Mouse (Mus musculus) forebrain, embryonic 10.5 days (tissue): ENCODE measurements around the gene Cog1. TPM values are rescaled to one million over a fixed set of nuclear protein-coding genes. Genes with fewer than 3 reads are reported as not detected.

Experiments used
- DNase-seq: peaks from one replicate; pipeline ENCODE4 v3.0.0-alpha.2; 2017; ENCODE audit warnings: low spot score; ENCODE audit errors: extremely low spot score
- H3K27ac ChIP-seq: fragments of 300-500 bp; sonication (generic); 2 replicates; pipeline ENCODE4 v1.5.1; 2016; ENCODE audit warnings: mild to moderate bottlenecking
- H3K27me3 ChIP-seq: fragments of 300-500 bp; sonication (generic); 2 replicates; pipeline ENCODE4 v1.6.1; 2016; ENCODE audit warnings: mild to moderate bottlenecking; ENCODE audit not compliant: poor library complexity, severe bottlenecking
- H3K36me3 ChIP-seq: fragments of 300-500 bp; sonication (generic); replicated peaks from 2 replicates; pipeline ENCODE4 v1.6.1; 2016; ENCODE audit warnings: mild to moderate bottlenecking, moderate library complexity
- H3K4me1 ChIP-seq: fragments of 300-500 bp; sonication (generic); 2 replicates; pipeline ENCODE4 v1.6.1; 2016
- H3K4me3 ChIP-seq: fragments of 300-500 bp; sonication (generic); 2 replicates; pipeline ENCODE4 v1.5.1; 2016; ENCODE audit warnings: mild to moderate bottlenecking, moderate library complexity
- H3K9me3 ChIP-seq: fragments of 300-500 bp; sonication (generic); 2 replicates; pipeline ENCODE4 v1.6.1; 2016; ENCODE audit warnings: mild to moderate bottlenecking, moderate library complexity
- WGBS: fragments of 180-500 bp; shearing (Covaris S2); methylation state at CpG from one replicate; pipeline ENCODE4 v1.1.7; 2016; 5-methylcytosine and 5-hydroxymethylcytosine counted together
- polyA plus RNA-seq: library from polyadenylated mRNA; unstranded; fragments of >200 nt; fragmentation: Nextera tagmentation; extraction: Ambion mirVana; gene quantifications from 2 replicates; pipeline ENCODE4 v1.2.1, GENCODE M21; 2016

Cog1 gene
- polyA plus RNA-seq, 1 experiment from 2014 or later = 24.4 TPM

- Histone ChIP-seq H3K4me1 (peaks cover 22% of the 10 kb centered on the region), H3K27me3 (peaks cover 15% of the 10 kb centered on the region), H3K4me3 (no peak overlapping the region), H3K9me3 (0 out of 2 replicates have a peak, but pooled peaks cover 3% of the 10 kb centered on the region), H3K27ac (no peak overlapping the region), H3K36me3 (no peaks in the 10 kb centered on the region)
- DNase-seq = no peak
- 71% methylated on average over 3 of the region's 3 CpGs for WGBS
Observed at GRCm38 (mm10) chr11:113645181-113645580, 3.8 kb upstream of the Cog1 start.

DNA sequence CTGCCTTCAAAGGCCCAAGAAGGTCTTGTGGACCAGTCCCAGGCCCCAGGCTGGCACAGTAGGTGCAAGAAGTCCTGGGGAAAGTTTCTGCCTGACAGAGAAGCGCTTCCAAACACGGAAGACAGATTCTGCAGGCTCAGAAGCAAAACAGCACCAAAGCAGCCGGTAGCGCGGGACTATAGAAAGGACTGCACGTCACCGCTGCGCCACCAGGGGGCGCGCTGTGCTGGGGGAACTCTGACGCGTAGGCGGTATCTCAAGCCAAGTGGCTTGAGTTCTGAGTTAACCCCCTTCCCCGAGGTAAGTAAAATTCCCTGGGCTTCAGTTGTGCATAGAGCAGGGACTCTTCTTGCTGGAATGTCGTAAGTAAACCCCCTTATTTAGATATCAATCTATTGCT is 817 bp upstream of the Cog1 start:
- H3K4me3 ChIP-seq = peak overlapping the region; percentile 31; the same call in 1 of the 2 replicates
- peak; percentile 84 for DNase-seq
- 0 out of 2 replicates have a peak, but pooled peaks cover 3% of the 10 kb centered on the region for H3K9me3 ChIP-seq
- H3K36me3 ChIP-seq = peaks cover 19% of the 10 kb centered on the region
- H3K27ac ChIP-seq = peak overlapping the region; percentile 70
- peaks cover 15% of the 10 kb centered on the region for H3K27me3 ChIP-seq
- 2% methylated on average over 15 of the region's 15 CpGs for whole genome bisulfite sequencing
- peaks cover 47% of the 10 kb centered on the region for H3K4me1 ChIP-seq

DNA sequence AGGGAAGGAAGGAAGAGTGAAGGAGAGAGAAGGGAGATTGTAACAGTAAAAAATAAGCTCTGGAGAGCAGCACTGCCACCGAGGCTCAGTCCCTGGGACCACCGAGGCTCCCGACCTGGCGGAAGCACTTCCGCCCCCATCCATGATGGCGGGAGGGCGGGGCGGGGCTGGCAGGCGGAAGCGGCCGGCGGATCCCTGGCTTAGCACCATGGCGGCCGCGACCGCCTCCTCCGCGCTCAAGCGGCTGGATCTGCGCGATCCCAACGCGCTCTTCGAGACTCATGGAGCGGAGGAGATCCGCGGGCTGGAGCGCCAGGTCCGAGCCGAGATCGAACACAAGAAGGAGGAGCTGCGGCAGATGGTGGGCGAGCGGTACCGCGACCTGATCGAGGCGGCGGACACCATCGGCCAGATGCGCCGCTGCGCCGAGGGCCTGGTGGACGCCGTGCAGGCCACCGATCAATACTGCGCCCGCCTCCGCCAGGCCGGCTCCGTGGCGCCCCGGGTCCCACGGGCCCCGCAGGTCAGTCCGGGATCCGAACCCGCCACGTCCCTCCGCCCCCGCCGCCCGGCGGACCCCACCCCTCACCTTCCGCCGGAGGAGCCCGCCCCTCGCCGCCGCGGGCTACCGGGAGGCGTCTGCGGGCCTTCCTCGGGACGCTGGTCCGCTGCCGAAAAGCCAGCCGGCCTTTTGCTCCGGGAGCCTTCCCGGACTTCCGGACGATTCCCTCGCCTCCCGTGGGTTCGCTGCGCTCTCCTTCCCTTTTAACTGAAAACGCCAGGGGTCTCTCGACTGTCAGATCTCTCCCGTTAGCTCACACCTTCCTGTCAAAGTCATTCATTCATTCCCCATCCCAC is 613 bp downstream of the Cog1 start, which contains the start of gene Slc39a11:
Gene Slc39a11 (minus strand): TSS at position 727 of the 858 bp plus-strand sequence.
- Histone ChIP-seq H3K4me1 (peaks cover 51% of the 10 kb centered on the region), H3K36me3 (peaks cover 33% of the 10 kb centered on the region), H3K27ac (peak within 1 kb of the TSS; percentile 97), H3K4me3 (peak within 1 kb of the TSS; percentile 95), H3K9me3 (0 out of 2 replicates have a peak, but pooled peaks cover 3% of the 10 kb centered on the region), H3K27me3 (peaks cover 15% of the 10 kb centered on the region)
- peak; percentile 84 for DNase-seq
- WGBS = under 1% methylated on average over 91 of the region's 91 CpGs

DNA sequence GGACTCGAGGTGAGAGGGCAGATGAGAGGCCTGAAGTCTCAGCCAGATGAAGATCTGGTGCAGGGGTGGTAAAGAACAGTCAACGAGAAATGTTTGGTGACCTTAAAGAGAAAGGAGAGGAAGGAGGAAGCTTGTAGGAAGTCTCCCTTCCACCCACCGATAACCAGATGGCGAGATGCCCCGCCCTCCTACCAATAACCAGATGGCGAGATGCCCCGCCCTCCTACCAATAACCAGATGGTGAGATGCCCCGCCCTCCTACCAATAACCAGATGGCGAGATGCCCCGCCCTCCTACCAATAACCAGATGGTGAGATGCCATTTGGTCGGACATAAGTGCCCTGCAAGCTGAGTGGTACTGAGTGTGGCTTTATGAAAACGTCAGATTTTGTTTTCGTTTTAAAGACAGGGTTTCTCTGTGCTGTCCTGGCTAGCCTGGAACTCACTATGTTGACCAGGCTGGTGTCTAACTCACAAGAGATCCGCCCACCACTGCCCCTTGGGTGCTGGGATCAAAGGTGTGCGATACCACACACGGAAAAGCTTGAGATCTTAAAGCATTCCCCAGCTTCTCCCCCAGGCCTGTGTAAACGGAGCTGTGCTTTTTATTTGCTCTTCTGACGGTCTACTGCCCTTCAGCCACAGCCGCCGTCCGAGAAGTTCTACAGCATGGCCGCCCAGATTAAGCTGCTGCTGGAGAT is 2.4 kb downstream of the Cog1 start:
- peaks cover 51% of the 10 kb centered on the region for H3K36me3 ChIP-seq
- no peak for DNase-seq
- H3K9me3 ChIP-seq = no peaks in the 10 kb centered on the region
- H3K4me3 ChIP-seq = 0 out of 2 replicates have a peak overlapping the region, but pooled peaks have one; percentile 95
- H3K27me3 ChIP-seq = peaks cover 15% of the 10 kb centered on the region
- WGBS = 77% methylated on average over 22 of the region's 22 CpGs
- H3K4me1 ChIP-seq = peaks cover 51% of the 10 kb centered on the region
- peak overlapping the region; percentile 36; the same call in 1 of the 2 replicates for H3K27ac ChIP-seq

- peak overlapping the region; percentile 36; the same call in 1 of the 2 replicates for H3K27ac ChIP-seq
- 52% methylated on average over 8 of the region's 8 CpGs for WGBS
- H3K36me3 ChIP-seq = peaks cover 56% of the 10 kb centered on the region
- peaks cover 10% of the 10 kb centered on the region for H3K27me3 ChIP-seq
- no peaks in the 10 kb centered on the region for H3K9me3 ChIP-seq
- DNase-seq = peak; percentile 57
- peaks cover 51% of the 10 kb centered on the region for H3K4me1 ChIP-seq
- no peak overlapping the region for H3K4me3 ChIP-seq
Observed at GRCm38 (mm10) chr11:113651907-113652273, 2.9 kb downstream of the Cog1 start.

GRCm38 (mm10) chr11:113652516-113652915 is 3.5 kb downstream of the Cog1 start:
- 91% methylated on average over 6 of the region's 6 CpGs for WGBS
- H3K4me1 ChIP-seq = peaks cover 51% of the 10 kb centered on the region
- H3K36me3 ChIP-seq = peaks cover 63% of the 10 kb centered on the region
- H3K9me3 ChIP-seq = no peaks in the 10 kb centered on the region
- no peak overlapping the region for H3K4me3 ChIP-seq
- no peak overlapping the region for H3K27ac ChIP-seq
- H3K27me3 ChIP-seq = peaks cover 6% of the 10 kb centered on the region
- no peak for DNase-seq

DNA sequence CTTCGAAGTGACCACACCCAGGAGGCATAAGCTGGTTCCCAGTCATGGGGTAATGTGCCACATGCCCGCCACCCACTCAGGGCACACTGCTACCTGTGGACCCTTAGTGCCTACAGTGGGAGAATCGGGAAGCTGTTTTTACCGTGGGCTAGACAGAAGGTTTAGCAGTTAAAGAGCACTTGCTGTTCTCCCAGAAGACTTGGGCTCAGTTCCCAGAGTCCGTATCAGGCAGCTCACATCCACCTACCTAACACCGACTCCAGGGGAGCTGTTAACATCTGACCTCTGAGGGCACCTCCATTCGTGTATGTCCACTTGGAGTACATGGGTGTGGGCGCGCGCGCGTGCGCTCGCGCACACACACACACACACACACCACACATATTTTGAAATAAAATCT is 5.1 kb downstream of the Cog1 start:
- peaks cover 79% of the 10 kb centered on the region for H3K36me3 ChIP-seq
- H3K27me3 ChIP-seq = no peaks in the 10 kb centered on the region
- no peaks in the 10 kb centered on the region for H3K9me3 ChIP-seq
- no peak overlapping the region for H3K27ac ChIP-seq
- DNase-seq = no peak
- peaks cover 37% of the 10 kb centered on the region for H3K4me1 ChIP-seq
- no peak overlapping the region for H3K4me3 ChIP-seq
- WGBS = 94% methylated on average over 15 of the region's 15 CpGs

DNA sequence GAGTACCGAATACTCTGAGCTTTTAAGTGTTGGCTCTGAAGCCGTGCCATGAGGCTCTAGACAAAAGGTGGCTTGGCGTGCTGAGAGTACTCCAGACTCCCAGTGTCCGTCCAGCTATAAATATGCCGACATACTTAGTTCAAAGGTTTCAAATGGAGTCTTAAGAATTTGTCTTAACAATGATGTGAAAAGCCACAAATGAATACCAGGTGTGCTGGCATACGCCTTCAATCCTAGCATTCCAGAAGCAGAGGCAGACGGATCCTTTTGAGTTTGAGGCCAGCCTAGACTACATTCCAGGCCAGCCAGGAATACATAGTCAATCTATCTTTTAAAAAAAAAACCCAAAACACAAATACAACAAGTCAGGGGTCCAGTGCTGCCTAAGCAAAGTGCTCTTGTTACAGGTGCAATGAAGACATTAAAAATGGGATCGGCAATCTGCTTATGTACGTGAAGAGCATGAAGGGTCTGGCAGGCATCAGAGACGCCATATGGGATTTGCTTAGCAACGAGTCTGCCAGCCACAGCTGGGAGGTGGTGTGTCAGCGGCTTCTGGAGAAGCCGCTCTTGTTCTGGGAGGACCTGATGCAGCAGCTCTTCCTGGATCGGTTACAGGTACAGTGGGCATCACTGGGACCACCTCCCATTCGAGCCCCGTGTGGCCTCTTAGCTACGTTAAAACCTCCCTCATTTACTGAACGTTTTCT is 5.7 kb downstream of the Cog1 start:
- no peak overlapping the region for H3K4me3 ChIP-seq
- no peak for DNase-seq
- peaks cover 85% of the 10 kb centered on the region for H3K36me3 ChIP-seq
- H3K9me3 ChIP-seq = no peaks in the 10 kb centered on the region
- H3K4me1 ChIP-seq = peaks cover 33% of the 10 kb centered on the region
- H3K27ac ChIP-seq = no peak overlapping the region
- H3K27me3 ChIP-seq = no peaks in the 10 kb centered on the region
- WGBS = 81% methylated on average over 18 of the region's 18 CpGs

- no peak for DNase-seq
- peaks cover 100% of the 10 kb centered on the region for H3K36me3 ChIP-seq
- 97% methylated on average over 8 of the region's 8 CpGs for WGBS
Observed at GRCm38 (mm10) chr11:113656511-113656932, 7.6 kb downstream of the Cog1 start.

DNA sequence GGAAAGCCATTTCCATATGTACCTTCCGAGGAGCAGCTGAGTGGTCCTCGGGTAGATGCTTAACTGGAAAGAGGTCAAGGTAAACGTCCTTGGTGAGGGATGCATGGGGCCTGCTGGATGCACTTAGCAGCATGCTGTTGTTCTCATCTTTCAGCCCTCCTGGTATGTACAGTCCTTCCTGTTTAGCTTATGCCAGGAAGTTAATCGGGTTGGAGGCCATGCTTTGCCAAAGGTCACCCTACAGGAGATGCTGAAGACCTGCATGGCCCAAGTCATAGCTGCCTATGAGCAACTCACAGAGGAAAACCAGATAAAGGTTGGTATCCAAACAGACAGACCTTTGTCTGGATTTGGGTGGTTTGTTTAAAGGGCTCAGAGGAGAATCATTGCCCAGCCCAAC is 8.3 kb downstream of the Cog1 start:
- no peak for DNase-seq
- Histone ChIP-seq H3K9me3 (no peaks in the 10 kb centered on the region), H3K36me3 (peaks cover 100% of the 10 kb centered on the region), H3K4me1 (peaks cover 8% of the 10 kb centered on the region; the same call in 1 of the 2 replicates), H3K27ac (no peak overlapping the region), H3K27me3 (no peaks in the 10 kb centered on the region), H3K4me3 (no peak overlapping the region)
- 87% methylated on average over 4 of the region's 4 CpGs for whole genome bisulfite sequencing

More at GRCm38 (mm10) chr11:113656511-113656932, 7.6 kb downstream of the Cog1 start:
- Histone ChIP-seq H3K4me1 (peaks cover 15% of the 10 kb centered on the region), H3K4me3 (no peak overlapping the region), H3K27me3 (no peaks in the 10 kb centered on the region), H3K9me3 (no peaks in the 10 kb centered on the region), H3K27ac (no peak overlapping the region)

DNA sequence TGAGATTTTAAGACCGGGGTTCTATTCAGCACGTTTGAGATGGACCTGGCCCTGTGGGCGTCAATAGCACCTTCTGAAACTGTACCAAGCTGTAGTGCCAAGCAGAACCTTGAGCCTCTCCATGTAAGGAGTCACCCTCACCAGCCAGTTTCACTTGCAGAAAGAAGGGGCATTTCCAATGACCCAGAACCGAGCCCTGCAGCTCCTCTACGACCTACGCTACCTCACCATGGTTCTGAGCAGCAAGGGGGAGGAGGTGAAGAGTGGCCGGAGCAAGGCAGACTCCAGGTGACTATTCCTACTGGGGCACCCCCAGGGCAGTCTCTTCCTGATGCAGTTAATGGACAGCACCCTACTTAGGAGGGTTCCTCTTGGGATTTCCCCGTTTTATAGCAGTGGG is 9.3 kb downstream of the Cog1 start:
- Histone ChIP-seq H3K27me3 (no peaks in the 10 kb centered on the region), H3K4me3 (no peak overlapping the region), H3K36me3 (peaks cover 100% of the 10 kb centered on the region), H3K4me1 (peaks cover 4% of the 10 kb centered on the region; the same call in 1 of the 2 replicates), H3K9me3 (no peaks in the 10 kb centered on the region), H3K27ac (no peak overlapping the region)
- no peak for DNase-seq
- 91% methylated on average over 8 of the region's 8 CpGs for WGBS

GRCm38 (mm10) chr11:113658763-113659162 is 9.8 kb downstream of the Cog1 start:
- DNase-seq = no peak
- no peak overlapping the region for H3K27ac ChIP-seq
- H3K36me3 ChIP-seq = peaks cover 100% of the 10 kb centered on the region
- no peaks in the 10 kb centered on the region for H3K9me3 ChIP-seq
- peaks cover 4% of the 10 kb centered on the region; the same call in 1 of the 2 replicates for H3K4me1 ChIP-seq
- H3K4me3 ChIP-seq = no peak overlapping the region
- no peaks in the 10 kb centered on the region for H3K27me3 ChIP-seq
- WGBS = 92% methylated on average over 4 of the region's 4 CpGs
